Mouse (Mus musculus): ENCODE data around the gene Arl6ip4.

Arl6ip4 gene

GRCm38 (mm10) chr5:124115990-124116845 lies at the start of gene Arl6ip4:
Gene Arl6ip4, plus strand, starts transcription at chr5:124116089.
- peak; percentile 68 for DNase-seq (ENCODE audit: low read depth)

DNA sequence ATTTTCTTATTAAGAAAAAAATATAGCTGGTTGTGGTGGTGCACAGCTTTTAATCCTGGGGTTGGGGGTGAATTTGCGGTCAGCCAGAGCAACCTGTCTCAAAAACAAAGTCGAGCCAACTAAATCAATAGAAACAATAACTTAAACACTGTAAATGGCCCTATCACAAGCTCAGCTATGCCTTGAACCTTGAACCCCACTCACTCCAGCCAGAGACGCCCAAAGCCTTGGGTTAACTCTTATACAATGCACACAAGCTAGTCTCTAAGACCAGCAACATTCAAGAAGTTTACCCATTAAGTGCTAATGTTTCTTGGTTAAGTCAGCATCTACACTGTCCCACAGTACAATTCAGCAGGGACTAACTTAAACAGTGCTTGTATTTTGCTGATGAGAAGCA lies 46.2 kb upstream of the Arl6ip4 start:
- DNase-seq (ENCODE audit: low read depth) = no peak

DNA sequence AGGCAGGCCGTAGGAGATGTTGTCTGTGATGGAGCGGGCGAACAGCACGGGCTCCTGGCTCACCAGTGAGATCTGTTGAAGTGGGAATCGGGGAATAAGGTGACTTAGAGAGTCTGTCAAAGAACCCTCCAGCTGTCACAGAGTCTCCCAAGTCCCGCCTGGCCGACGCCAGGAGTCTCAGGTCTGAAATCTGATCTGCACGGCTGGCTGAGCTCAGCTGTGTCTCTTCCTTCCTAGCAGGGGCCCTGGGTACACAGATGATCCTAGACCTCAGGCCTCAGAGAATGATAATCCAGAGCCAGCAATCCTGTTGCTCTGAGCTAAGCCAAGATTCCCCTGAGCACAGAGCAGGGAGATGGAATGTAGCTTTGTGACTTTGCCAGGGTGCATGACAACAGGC lies 42.2 kb upstream of the Arl6ip4 start:
- no peak for DNase-seq (ENCODE audit: low read depth)

- no peak for DNase-seq (ENCODE audit: low read depth)
Measured at GRCm38 (mm10) chr5:124074845-124075307, 41.0 kb upstream of the Arl6ip4 start.

DNA sequence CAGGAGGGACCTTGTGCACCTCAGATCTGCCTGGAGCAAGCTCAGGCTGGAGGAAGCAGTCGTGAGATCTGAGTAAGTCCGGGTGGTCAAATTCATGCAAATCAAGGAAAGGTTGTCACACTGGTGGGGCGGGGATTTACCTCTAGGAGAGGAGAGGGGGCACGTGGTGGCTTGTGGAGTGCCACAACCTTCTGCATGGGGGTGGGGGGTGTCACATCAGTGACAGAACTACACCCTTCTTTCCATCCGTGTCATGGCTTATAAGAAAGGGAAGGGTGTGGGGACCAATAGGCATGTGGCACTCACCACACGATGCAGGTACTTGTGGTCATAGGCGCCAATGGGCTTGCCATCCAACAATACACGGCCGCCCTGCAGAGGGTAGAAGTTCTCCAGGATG lies 40.2 kb upstream of the Arl6ip4 start:
- no peak for DNase-seq (ENCODE audit: low read depth)

DNA sequence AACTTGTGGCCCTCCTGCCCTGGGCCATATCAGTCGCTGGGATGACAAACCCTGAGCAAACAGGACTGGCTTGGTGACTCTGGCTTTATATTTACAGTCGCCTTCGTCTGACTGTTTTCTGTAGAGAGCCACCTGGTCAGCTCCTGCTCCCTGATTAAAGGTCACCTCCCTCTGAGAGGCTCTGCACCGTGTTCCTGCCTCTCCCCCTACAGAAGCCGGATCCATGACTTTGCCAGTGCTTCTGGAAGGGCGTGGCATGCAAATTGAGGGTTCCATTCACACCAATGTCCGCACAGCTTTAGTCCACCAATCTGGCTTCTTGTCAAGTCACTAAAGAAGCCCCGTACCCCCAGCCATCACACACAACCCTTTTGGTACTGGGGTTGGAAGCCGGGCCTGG lies 39.3 kb upstream of the Arl6ip4 start:
- no peak for DNase-seq (ENCODE audit: low read depth)

DNA sequence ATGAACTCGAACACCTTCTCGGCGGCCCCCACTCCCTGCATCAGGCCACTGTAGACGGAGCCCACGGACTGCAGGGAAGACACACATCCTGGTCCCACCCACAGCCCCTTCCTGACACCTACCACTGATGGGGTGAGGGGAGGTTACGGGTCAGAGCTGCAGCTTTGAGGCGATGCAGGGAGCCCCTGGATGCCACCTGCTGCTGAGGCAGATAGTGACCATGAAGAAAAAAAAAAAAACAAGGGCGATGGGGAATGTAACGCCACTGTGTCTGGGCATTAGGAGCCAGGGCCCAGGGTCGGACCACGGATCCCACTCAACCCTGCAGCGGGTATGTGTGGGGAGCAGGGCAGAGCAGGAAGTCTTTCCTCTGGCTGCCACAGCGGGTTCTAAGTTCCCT lies 38.6 kb upstream of the Arl6ip4 start:
- DNase-seq (ENCODE audit: low read depth) = no peak

DNA sequence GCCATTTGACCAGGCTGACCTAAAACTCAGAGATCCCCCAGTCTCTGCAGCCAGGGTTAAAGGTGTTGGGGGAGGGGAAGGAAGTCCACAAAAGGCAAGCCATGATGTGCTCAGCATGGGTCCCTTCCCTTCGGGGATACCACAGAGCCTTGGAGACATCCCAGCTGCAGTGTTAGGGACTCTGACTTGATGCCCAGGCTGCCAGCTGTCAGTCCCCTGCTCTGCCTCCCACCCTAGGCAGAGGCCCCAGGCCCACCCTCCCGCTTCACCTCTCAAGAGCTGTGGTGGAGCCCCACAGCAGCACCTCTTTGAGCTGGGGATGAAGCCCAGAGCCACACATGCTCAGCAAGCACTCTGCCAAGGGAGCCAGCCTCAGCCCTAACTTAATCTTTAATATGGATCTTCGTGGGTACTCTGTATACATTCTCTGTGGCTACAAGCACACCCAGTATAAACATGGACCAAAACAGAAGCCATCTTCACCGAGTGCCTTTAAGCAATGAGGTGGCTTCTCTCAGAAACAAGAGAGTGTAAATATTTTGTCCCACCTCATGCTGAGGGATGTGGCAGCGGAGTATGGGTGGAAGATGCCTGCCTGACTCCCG lies 37.9 kb upstream of the Arl6ip4 start:
- DNase-seq (ENCODE audit: low read depth) = no peak

GRCm38 (mm10) chr5:124078794-124079416 lies 37.0 kb upstream of the Arl6ip4 start:
- DNase-seq (ENCODE audit: low read depth) = no peak

DNA sequence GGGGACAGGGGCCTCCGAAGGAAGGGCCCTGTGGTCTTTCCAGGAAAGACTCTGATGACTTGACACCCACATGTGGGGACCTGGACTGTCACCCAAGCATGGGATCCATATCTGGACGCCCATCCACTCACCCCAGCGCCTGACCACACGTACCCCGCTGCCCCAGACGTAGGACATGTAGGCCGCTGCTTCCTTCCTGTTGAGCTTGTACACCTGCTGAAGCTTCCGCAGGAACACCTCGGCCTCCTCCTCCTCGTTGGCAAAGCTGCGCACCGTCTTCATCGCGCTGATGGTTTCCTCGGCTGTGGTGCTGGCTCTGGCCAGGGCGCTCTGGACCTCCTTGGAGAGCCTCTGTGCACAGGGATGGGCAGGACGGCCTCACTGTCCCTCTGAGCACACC lies 36.0 kb upstream of the Arl6ip4 start:
- no peak for DNase-seq (ENCODE audit: low read depth)

- no peak for DNase-seq (ENCODE audit: low read depth)
Measured at GRCm38 (mm10) chr5:124082447-124082846, 33.4 kb upstream of the Arl6ip4 start.

GRCm38 (mm10) chr5:124082941-124083688 lies 32.8 kb upstream of the Arl6ip4 start:
- no peak for DNase-seq (ENCODE audit: low read depth)

- DNase-seq (ENCODE audit: low read depth) = no peak
Measured at GRCm38 (mm10) chr5:124083850-124084587, 31.9 kb upstream of the Arl6ip4 start.

DNA sequence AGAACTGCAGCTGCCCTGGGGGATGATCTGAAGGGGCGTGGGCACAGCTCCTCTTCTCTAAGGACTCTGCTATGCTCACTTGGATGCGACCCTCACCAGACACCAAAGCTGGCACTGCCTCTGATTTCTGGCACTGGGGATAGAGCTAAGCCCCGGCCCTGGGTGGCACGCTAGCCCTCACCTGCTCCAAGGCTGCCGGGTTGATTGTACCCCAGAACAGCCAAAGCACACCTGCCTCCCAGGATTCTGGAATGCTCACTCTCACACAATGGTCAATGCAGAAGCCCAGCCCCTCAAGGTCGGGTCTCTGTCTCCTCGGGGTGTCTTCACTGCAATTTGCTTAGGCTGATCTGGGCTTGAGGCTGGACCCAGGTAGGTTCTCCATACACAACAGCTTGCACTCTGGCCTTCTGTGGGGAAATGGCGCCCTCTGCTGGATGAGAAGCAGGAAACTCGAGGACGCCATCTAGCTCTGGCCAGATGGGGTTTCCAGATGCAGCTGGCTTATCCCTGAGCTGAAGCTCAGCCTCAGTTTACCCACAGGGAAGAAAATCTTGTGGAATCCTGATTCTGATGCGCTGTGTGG lies 31.2 kb upstream of the Arl6ip4 start:
- peak; percentile 82 for DNase-seq (ENCODE audit: low read depth)

DNA sequence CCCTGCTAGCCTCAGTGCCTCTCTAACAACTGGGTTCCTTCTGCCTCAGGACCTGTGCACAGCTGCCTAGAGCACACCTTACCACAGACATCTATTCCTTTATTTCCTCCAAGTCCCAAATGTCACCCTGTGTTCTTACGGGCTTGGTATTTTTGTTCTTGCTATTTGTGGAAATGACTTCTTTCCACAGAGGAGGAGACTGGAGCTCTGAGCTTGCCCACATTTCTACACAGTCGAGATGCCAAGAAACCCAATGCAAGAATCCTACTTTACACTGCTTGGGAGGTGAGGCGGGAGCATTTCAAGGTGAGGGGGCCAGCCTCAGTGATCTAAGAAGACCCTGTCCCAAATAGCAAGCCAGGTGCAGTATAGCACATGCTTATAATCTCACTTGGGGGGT lies 30.4 kb upstream of the Arl6ip4 start:
- no peak for DNase-seq (ENCODE audit: low read depth)

DNA sequence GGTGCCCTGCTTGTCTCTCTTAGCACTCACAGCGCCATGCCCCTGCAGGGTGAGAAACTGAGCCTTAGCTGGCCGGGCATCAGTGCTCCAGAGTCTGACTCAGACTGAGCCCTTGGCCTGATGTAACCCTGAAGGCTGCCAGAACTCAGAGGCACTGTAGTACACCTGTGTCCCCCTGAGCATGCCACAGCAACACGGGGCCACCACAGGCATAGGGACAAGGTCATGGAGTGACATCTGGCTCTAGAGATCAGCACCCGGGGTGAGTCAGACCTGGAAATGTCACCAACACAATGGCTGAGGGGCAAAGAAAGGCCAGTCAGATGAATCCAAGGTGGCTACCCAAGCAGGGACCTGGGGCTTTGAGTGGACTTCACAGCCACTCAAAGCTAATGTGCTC lies 29.0 kb upstream of the Arl6ip4 start:
- DNase-seq (ENCODE audit: low read depth) = no peak

GRCm38 (mm10) chr5:124089868-124090267 lies 26.0 kb upstream of the Arl6ip4 start:
- DNase-seq (ENCODE audit: low read depth) = no peak

- no peak for DNase-seq (ENCODE audit: low read depth)
Measured at GRCm38 (mm10) chr5:124091951-124092406, 23.9 kb upstream of the Arl6ip4 start.

DNA sequence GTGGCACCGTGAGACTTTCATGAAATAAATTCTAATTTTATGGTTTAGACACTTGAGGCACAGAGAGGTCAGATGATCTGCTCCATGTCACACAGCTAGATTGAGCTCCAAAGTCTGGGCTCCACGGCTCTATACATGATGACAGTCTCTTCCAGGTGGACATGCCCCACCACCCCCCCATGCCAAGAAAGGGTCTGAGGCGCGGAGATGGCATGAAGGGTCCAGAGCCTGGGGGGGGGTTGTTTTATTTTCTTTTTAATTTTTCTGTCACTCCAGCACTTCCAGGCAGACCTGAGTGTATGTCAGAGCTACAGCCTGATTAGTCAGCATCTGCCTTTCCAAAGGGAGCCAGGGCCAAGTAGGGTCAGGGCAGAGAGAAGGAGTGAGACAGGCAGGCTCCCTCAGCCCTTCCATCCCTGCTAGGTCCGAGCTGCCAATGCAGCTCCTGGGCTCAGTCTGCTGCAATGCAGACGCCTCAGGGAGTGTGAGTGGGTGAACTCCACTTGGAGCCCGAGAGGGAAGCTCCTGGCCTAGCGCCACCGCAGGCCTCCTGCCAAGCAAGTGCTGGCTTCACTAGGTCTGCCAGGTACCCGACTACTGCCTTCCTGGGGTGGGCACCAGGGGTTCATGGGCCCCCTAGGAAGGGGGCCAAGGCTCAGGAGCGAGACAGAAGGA lies 22.6 kb upstream of the Arl6ip4 start:
- DNase-seq (ENCODE audit: low read depth) = no peak

GRCm38 (mm10) chr5:124093852-124094604 lies 21.9 kb upstream of the Arl6ip4 start:
- no peak for DNase-seq (ENCODE audit: low read depth)
